Mouse (Mus musculus): ENCODE data around the gene Lsm7.
"Not testable (repeated sequence)": the region's sequence is repeated elsewhere in the genome, so short reads cannot be mapped to it uniquely, and the experiment has no call there.

The Lsm7 gene

GRCm38 (mm10) chr10:80836949-80837379 is 18.0 kb downstream of the Lsm7 start:
- peak; percentile 77 for DNase-seq (ENCODE audit: low read depth, low spot score)

- DNase-seq (ENCODE audit: low read depth, low spot score) = no peak
These were observed 19.4 kb downstream of the Lsm7 start for GRCm38 (mm10) chr10:80835617-80836016.

GRCm38 (mm10) chr10:80832818-80833217 is 22.2 kb downstream of the Lsm7 start:
- DNase-seq (ENCODE audit: low read depth, low spot score) = no peak

- DNase-seq (ENCODE audit: low read depth, low spot score) = no peak
These were observed 23.9 kb downstream of the Lsm7 start for GRCm38 (mm10) chr10:80831136-80831535.

GRCm38 (mm10) chr10:80829359-80830278 is 25.4 kb downstream of the Lsm7 start:
- no peak for DNase-seq (ENCODE audit: low read depth, low spot score)

- DNase-seq (ENCODE audit: low read depth, low spot score) = not testable (repeated sequence)
These were observed 26.4 kb downstream of the Lsm7 start for GRCm38 (mm10) chr10:80828587-80828986.

GRCm38 (mm10) chr10:80827870-80828420 is 27.1 kb downstream of the Lsm7 start:
- no peak for DNase-seq (ENCODE audit: low read depth, low spot score)

- no peak for DNase-seq (ENCODE audit: low read depth, low spot score)
These were observed 27.7 kb downstream of the Lsm7 start for GRCm38 (mm10) chr10:80827063-80827869.

GRCm38 (mm10) chr10:80826151-80827062 is 28.6 kb downstream of the Lsm7 start, which contains the start of gene Oaz1:
Gene Oaz1 (plus strand): TSS chr10:80826656.
- DNase-seq (ENCODE audit: low read depth, low spot score) = peak; percentile 100

GRCm38 (mm10) chr10:80824827-80825226 is 30.2 kb downstream of the Lsm7 start:
- no peak for DNase-seq (ENCODE audit: low read depth, low spot score)

GRCm38 (mm10) chr10:80823847-80824643 is 31.0 kb downstream of the Lsm7 start:
- DNase-seq (ENCODE audit: low read depth, low spot score) = no peak

GRCm38 (mm10) chr10:80823316-80823715 is 31.7 kb downstream of the Lsm7 start:
- DNase-seq (ENCODE audit: low read depth, low spot score) = no peak

- no peak for DNase-seq (ENCODE audit: low read depth, low spot score)
These were observed 32.5 kb downstream of the Lsm7 start for GRCm38 (mm10) chr10:80822528-80822927.

GRCm38 (mm10) chr10:80821991-80822390 is 33.0 kb downstream of the Lsm7 start:
- no peak for DNase-seq (ENCODE audit: low read depth, low spot score)

- DNase-seq (ENCODE audit: low read depth, low spot score) = no peak
These were observed 35.6 kb downstream of the Lsm7 start for GRCm38 (mm10) chr10:80819406-80819805.

GRCm38 (mm10) chr10:80818599-80819281 is 36.3 kb downstream of the Lsm7 start:
- DNase-seq (ENCODE audit: low read depth, low spot score) = no peak

GRCm38 (mm10) chr10:80817955-80818354 is 37.1 kb downstream of the Lsm7 start:
- not testable (repeated sequence) for DNase-seq (ENCODE audit: low read depth, low spot score)

GRCm38 (mm10) chr10:80817164-80817563 is 37.8 kb downstream of the Lsm7 start:
- DNase-seq (ENCODE audit: low read depth, low spot score) = no peak

- not testable (repeated sequence) for DNase-seq (ENCODE audit: low read depth, low spot score)
These were observed 38.7 kb downstream of the Lsm7 start for GRCm38 (mm10) chr10:80816303-80816702.

Measured in brain, adult 2 months (tissue).